Mouse (Mus musculus): ENCODE results near the gene Nppb.

DNA sequence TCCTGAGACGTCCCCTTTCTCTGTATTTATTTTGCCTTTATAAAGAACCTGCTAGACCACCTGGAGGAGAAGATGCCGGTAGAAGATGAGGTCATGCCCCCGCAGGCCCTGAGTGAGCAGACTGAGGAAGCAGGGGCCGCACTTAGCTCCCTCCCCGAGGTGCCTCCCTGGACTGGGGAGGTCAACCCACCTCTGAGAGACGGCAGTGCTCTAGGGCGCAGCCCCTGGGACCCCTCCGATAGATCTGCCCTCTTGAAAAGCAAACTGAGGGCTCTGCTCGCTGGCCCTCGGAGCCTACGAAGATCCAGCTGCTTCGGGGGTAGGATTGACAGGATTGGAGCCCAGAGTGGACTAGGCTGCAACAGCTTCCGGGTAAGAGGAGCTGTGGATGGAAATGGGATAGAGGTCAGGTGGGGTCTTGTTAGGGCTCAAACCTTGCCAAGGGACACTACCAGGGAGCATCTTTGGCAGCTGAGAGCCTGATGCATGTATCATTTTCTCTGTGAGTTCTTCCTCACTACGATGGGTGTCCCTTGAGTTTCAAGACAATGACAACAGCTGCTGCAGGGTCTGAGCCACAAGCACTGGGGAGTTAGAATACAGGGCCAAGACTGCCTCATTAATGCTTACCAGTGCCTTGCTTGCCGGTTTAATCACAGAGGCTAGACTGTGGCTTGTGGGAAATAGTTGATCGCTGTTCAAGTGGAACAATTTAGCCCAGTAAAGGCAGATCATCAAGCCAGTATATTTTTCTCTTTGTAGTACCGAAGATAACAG, 15.6 kb downstream of the Nppb start:
- TF ChIP-seq CTCF (IDR thresholded peaks at IDR 0.05; ENCODE audit: borderline replicate concordance, extremely low read depth, insufficient read depth, insufficient read length) (no peak), POLR2A (IDR thresholded peaks at IDR 0.05; ENCODE audit: borderline replicate concordance, extremely low read depth, insufficient read depth, insufficient read length, poor library complexity, severe bottlenecking) (no peak)
